Mouse (Mus musculus) myocyte (in vitro differentiated cells): ENCODE measurements at regions not wholly inside any gene's neighbourhood (a gene's known extent, or its start where the extent isn't known, plus 50 kb on each side); places are given as distances from the start of the nearest gene placed in this dataset.

ENCODE experiments used
- CEBPB ChIP-seq: IDR thresholded peaks from 2 replicates; pipeline ENCODE4 v1.6.1; 2011; ENCODE audit warnings: mild to moderate bottlenecking, moderate library complexity; ENCODE audit not compliant: poor library complexity, insufficient read depth, severe bottlenecking
- E2F4 ChIP-seq: IDR thresholded peaks from one replicate; pipeline ENCODE4 v1.6.1; 2011; ENCODE audit warnings: mild to moderate bottlenecking, control low read depth, moderate library complexity; ENCODE audit not compliant: insufficient read depth
- MAX ChIP-seq: IDR thresholded peaks from one replicate; pipeline ENCODE4 v1.6.1; 2011; ENCODE audit warnings: low read depth, mild to moderate bottlenecking, control low read depth
- POLR2A ChIP-seq: IDR thresholded peaks from one replicate; pipeline ENCODE4 v1.6.1; 2011; ENCODE audit warnings: low read depth, mild to moderate bottlenecking, control low read depth, moderate library complexity; ENCODE audit not compliant: insufficient read length
- POLR2AphosphoS2 ChIP-seq: IDR thresholded peaks from one replicate; pipeline ENCODE4 v1.6.1; 2011; ENCODE audit warnings: low read depth, control low read depth; ENCODE audit not compliant: insufficient read length
- REST ChIP-seq: IDR thresholded peaks from one replicate; pipeline ENCODE4 v1.6.1; 2011; ENCODE audit warnings: mild to moderate bottlenecking, control low read depth, moderate library complexity; ENCODE audit not compliant: insufficient read depth, insufficient read length
- TCF12 ChIP-seq: IDR thresholded peaks from one replicate; pipeline ENCODE4 v1.6.1; 2011; ENCODE audit warnings: mild to moderate bottlenecking, control low read depth; ENCODE audit not compliant: poor library complexity, insufficient read depth, severe bottlenecking

- no peak for TF ChIP-seq POLR2A
- TF ChIP-seq TCF12, result no peak
- TF ChIP-seq E2F4, result no peak
- no peak for TF ChIP-seq CEBPB
- TF ChIP-seq POLR2AphosphoS2, result no peak
- no peak for TF ChIP-seq MAX
- TF ChIP-seq REST, result no peak
Observed at GRCm38 (mm10) chr12:106955778-106956177, 532.7 kb upstream of the 3110018I06Rik start.
